Mouse (Mus musculus) cerebellum, adult 11 months (tissue): Measurements from ENCODE around the gene Slc38a10.

Source experiments
- DNase-seq: peaks from one replicate; pipeline ENCODE4 v3.0.0; 2022

Slc38a10 gene

DNA sequence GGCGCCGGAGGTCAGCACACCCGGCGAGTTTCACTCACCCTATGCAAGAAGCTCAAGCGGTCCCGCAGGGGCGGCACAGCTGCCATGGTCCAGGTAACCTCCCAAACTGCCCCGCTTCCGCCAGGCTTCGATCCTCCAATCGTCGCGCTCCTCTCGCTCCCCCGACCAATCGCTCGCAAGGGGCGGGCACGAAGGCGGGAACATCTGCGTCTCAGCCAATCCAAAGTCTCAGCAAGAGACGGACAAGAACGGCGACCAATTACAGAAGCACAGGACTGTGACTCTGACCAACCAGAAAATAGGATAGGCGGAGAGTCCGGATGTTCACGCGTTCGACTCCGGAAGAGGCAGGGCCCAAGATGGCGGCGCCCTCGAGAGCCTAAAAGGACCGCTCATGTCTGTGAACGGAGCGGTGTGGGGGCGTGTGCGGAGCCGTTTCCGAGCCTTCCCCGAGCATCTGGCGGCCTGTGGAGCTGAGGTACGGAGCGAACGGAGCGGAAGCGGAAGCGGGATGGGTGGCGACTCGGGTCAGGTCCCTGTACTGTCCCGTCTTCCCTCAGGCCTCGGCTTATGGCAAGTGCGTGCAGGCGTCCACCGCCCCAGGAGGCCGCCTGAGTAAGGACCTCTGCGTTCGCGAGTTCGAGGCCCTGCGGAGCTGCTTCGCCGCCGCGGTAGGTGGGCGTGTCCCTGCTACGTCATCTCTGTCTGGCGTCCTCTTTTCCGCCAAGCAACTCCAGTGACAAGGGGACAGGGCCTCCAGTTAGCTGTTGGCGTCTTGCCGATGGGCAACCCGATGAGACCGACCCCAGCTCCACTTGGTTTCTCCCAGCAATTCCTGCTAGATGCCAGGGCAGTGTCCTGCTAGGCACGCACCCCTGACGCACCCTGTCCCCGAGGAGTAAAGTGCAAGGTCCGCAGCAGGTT, 52.3 kb downstream of the Slc38a10 start, which contains the start of the genes Tepsin and Ndufaf8:
Tepsin (minus strand) TSS at position 144 of the 924 bp plus-strand sequence.
Ndufaf8 (plus strand) TSS at position 341 of the 924 bp plus-strand sequence.
- DNase-seq: peak; percentile 99

- DNase-seq: no peak
Measured at GRCm38 (mm10) chr11:120092817-120093591, 58.1 kb downstream of the Slc38a10 start.

- DNase-seq: no peak
Measured at GRCm38 (mm10) chr11:120090661-120091060, 60.5 kb downstream of the Slc38a10 start.

- DNase-seq: peak; percentile 98
Measured at GRCm38 (mm10) chr11:120086702-120087152, 64.4 kb downstream of the Slc38a10 start, which contains the start of gene Cep131. Gene Cep131 (minus strand): TSS chr11:120086827.

- peak; percentile 60 for DNase-seq
Measured at GRCm38 (mm10) chr11:120085891-120086627, 65.1 kb downstream of the Slc38a10 start.

DNA sequence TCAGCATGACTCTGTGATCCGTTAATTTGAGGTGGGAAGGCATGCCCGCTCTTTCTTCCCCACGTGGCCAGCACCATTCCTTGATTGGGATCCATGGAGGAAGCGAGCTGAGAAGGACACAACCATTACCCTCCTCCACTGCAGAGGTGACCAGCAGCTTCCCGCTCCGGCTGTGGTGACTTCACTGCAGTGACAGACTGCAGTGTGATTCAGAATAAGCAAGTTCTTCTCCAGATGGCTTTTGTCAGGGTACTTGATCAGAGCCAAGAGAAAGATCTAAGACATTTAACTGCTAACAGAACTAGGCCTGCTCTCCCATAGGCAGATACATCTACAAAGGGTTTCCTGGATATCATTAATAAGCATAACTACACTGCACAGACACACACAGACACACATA, 70.9 kb downstream of the Slc38a10 start:
- DNase-seq: no peak

GRCm38 (mm10) chr11:120076191-120076590, 75.0 kb downstream of the Slc38a10 start:
- no peak for DNase-seq

DNA sequence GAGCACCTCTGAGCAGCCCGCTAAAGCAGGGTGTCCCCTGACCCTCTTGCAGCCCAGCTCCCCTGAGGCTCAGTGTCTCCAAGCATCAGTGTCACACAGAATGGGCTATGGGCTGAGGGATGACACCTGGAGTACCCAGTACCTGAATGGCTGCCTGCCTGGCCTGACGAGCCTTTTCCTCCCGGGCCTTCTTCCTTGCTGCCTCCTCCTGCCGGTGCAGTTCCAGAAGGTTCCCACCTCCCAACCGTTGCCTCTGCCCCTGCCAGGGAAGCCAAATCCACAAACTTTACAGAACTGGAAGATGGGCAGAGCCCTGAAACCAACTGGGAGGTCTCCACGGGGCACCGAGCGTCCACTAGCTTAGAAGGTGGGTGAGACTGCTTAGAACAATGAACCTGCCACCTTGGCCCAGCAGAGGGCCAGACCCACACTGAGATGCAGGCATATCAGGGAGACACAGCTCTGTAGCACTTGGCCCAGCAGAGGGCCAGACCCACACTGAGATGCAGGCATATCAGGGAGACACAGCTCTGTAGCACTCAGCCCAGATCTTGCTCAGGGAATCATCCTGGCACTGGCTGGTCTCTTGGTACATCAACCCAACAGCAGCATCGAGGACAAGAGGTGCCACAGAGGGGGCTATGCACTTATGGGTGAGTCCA, 78.0 kb downstream of the Slc38a10 start:
- DNase-seq: no peak

GRCm38 (mm10) chr11:120071731-120072320, 79.3 kb downstream of the Slc38a10 start:
- no peak for DNase-seq

- no peak for DNase-seq
Measured at GRCm38 (mm10) chr11:120071065-120071464, 80.1 kb downstream of the Slc38a10 start.

DNA sequence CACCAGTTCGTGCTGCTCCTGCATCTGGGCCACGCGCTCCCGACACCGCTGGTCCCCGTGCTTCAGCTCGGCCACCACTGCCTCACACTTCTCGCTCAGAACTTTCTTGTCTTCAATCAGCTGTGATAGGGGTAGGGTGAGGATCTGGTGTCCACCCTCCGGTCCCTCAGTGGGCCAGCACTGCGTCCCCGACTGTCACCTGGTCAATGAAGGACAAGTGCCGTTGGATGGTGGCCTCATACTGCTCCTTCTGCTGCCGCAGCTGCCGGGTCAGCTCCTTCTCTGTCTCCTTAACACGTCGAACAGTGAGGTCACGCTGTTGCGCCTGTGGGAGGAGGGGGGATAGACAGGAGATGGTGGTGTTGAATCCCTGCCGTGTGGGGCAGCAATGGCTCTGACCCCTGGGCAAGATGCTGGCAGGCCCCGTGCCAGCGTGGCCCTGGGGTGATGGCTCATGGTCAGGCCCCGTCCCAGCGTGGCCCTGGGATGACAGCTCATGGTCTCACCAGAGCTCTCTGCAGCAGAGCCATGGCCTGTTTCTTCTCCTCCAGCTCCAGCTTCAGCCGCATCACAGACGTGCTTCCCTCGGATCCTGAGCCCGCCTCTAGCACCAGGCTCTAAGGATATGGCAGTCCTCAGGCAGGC, 80.7 kb downstream of the Slc38a10 start:
- no peak for DNase-seq

GRCm38 (mm10) chr11:120069261-120069660, 81.9 kb downstream of the Slc38a10 start:
- DNase-seq: no peak

- no peak for DNase-seq
Measured at GRCm38 (mm10) chr11:120067834-120068233, 83.3 kb downstream of the Slc38a10 start.

GRCm38 (mm10) chr11:120065291-120065690, 85.9 kb downstream of the Slc38a10 start:
- peak; percentile 67 for DNase-seq

DNA sequence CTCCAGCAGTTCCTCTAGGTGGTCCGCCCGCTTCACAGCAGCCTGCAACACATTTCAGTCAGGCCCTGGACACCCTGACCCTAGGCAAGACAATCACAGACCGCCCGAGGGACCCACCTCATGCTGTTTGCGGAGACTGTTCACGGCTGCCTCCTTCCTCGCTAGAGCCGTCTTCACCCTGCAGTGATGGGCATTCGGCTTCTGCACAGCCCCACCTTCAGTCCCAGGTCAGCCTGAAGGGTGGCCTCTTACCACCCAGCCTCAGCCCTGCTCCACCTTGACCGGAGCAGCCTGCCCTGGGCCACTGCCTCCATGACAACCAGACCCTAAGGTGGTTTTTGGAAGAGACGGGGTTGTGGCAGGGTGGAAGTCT, 86.5 kb downstream of the Slc38a10 start:
- DNase-seq: no peak

DNA sequence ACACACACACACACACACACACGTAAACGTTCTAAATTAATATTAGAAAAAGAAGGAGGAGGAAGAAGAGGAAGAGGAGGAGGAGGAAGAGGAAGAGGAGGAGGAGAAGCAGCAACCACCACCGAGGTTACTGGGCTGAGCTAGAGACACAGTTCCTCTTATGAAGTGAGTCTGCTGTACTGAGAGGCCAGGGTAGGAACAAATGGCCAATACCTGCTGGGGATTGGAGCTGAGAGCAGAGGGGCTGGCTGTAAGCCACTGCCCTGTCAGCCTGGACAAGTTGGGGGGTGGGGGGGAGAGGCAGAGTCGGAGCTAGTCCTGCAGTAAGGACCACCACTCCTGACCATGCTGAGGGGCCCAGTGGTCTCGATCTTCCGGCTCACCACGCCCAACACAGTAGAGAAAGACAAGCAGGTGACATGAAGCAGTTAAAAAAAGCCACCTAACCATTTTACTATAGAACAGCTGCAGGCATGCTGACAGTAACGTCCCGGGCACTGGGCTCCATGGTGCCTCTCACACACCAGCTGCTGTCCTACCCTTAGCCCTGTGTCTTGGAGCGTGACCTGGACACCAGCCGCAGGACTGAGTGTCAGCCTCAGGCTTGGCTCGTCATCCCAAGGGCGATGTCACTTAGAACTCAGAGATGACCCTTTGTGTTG, 87.0 kb downstream of the Slc38a10 start:
- DNase-seq: no peak

GRCm38 (mm10) chr11:120063326-120063725, 87.8 kb downstream of the Slc38a10 start:
- no peak for DNase-seq

DNA sequence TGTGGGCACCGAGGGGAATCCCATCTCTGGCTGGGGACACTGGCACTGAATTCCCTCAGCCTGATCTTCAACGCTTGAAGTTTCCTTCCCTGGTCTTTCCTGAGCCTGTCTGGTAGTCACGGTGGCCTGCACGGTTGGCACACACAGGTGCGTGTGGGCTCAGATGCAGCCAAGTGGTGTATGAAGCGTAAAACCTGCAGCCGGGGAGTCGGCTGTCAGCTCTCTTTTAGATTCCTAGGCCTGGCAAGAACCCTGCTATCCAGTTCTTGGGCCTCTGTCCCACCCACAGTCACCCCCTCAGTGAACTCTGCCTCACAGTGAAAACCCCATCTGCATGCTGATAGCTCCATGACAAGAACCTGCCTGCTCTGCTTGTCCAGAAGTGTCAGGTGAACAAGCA, 90.5 kb downstream of the Slc38a10 start:
- DNase-seq: no peak

DNA sequence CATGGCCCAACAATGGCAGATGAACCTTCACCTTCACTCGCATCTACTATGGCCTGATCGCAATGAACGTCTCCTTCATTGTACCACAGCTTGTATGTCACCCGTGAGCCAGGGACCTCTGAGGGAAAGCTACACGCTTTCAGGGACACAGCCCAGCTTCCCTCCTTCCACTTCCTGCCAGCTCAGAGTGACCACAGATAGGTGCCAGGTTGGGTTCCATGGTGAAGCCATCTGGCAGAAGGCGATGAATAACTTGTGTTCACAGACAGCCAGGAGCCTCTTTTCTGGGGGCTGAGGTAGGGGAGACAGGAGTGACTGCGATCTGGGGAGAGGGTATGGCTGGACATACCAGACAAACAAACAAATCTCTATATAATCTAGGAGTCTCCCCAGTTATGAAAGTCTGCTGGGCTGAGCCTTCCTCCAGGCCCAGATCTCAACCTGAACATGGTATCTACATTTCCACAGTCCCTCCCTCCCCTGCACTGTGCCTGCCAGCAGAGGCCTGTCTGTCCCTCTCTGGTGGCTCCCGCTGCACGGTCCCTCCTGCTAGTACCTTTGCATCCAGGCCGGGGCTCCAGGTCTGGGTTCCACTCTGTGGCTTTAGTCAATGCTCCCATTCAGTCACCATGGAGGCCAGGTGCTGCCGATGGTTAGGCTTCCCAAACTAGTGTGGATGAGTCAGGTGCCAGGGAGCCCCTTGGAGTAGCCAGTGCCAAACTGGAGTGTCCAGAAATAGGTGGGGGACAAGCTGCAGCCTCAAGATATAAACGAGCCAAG, 95.0 kb downstream of the Slc38a10 start:
- no peak for DNase-seq
